Mouse (Mus musculus) CH12.LX (cell line): ENCODE data around the gene Dicer1. TPM values are rescaled to one million over a fixed set of nuclear protein-coding genes. Genes with fewer than 3 reads are reported as not detected.

Experiments used
- DNase-seq: peaks from one replicate; pipeline ENCODE4 v3.0.0-alpha.2; 2013; ENCODE audit errors: extremely low read depth
- H3K27ac ChIP-seq: 2 replicates; pipeline ENCODE4 v1.5.1; 2012; ENCODE audit warnings: low read depth, mild to moderate bottlenecking, control low read depth, moderate library complexity; ENCODE audit not compliant: insufficient read depth
- H3K27me3 ChIP-seq: replicated peaks from 2 replicates; pipeline ENCODE3; 2012; ENCODE audit warnings: inconsistent platforms
- H3K36me3 ChIP-seq, 2 experiments: replicated peaks in 1 of 2; 2 replicates each; pipeline versions ENCODE3 to v1.6.1; 2012; ENCODE audit warnings: inconsistent platforms in 1 of 2, low read length in 1 of 2, mild to moderate bottlenecking in 1 of 2, mixed read lengths in 1 of 2, moderate library complexity in 1 of 2; ENCODE audit not compliant: control insufficient read depth in 1 of 2, insufficient read depth in 1 of 2
- H3K4me1 ChIP-seq, 2 experiments: 2 replicates each; pipeline ENCODE4 v1.6.1; 2012; ENCODE audit warnings: inconsistent platforms in 1 of 2, moderate library complexity in 1 of 2; ENCODE audit not compliant: insufficient read depth in 2 of 2, control insufficient read depth in 1 of 2
- H3K4me2 ChIP-seq: 2 replicates; pipeline ENCODE4 v1.6.1; 2012; ENCODE audit warnings: low read depth, mild to moderate bottlenecking, control low read depth; ENCODE audit not compliant: poor library complexity, insufficient read depth, severe bottlenecking
- H3K4me3 ChIP-seq, 3 experiments: fragments of 150-350 bp in 1 of 3; sonication (generic) in 1 of 3; replicated peaks in 1 of 3; 2 replicates each; pipeline versions ENCODE3 to v1.5.1; 2011 to 2012; ENCODE audit warnings: low read depth in 2 of 3, low read length in 2 of 3, mild to moderate bottlenecking in 2 of 3, moderate library complexity in 2 of 3, control low read depth in 1 of 3, improper control_type of control experiment in 1 of 3, inconsistent platforms in 1 of 3, mixed read lengths in 1 of 3; ENCODE audit not compliant: poor library complexity in 1 of 3
- H3K79me2 ChIP-seq: replicated peaks from 2 replicates; pipeline ENCODE4 v1.6.1; 2012; ENCODE audit warnings: mild to moderate bottlenecking, moderate library complexity; ENCODE audit not compliant: control insufficient read depth, poor library complexity, insufficient read depth, severe bottlenecking; ENCODE audit errors: extremely low read depth
- H3K9ac ChIP-seq: 2 replicates; pipeline ENCODE4 v1.6.1; 2012; ENCODE audit warnings: low read depth, mild to moderate bottlenecking, control low read depth, moderate library complexity; ENCODE audit not compliant: insufficient read depth
- H3K9me3 ChIP-seq: replicated peaks from 2 replicates; pipeline ENCODE3; 2012; ENCODE audit warnings: low read length, inconsistent platforms, mixed read lengths
- BHLHE40 ChIP-seq: IDR thresholded peaks from 2 replicates; pipeline ENCODE4 v1.6.1; 2011; ENCODE audit warnings: mild to moderate bottlenecking, low read depth, low read length, improper control_type of control experiment
- CHD1 ChIP-seq: IDR thresholded peaks from 2 replicates; pipeline ENCODE4 v1.6.1; 2012; ENCODE audit warnings: low read depth, low read length, improper control_type of control experiment, inconsistent platforms
- ELF1 ChIP-seq: IDR thresholded peaks from 2 replicates; pipeline ENCODE4 v1.6.1; 2014; ENCODE audit warnings: low read depth, mild to moderate bottlenecking, inconsistent platforms, low read length, improper control_type of control experiment
- ETS1 ChIP-seq: conservative IDR thresholded peaks from 2 replicates; pipeline ENCODE4 v1.6.1; 2012; ENCODE audit warnings: low read depth, mild to moderate bottlenecking, inconsistent platforms, low read length, improper control_type of control experiment, moderate library complexity
- JUN ChIP-seq: IDR thresholded peaks from 2 replicates; pipeline ENCODE4 v1.6.1; 2011; ENCODE audit warnings: low read depth, mild to moderate bottlenecking, low read length, improper control_type of control experiment, moderate library complexity; ENCODE audit not compliant: insufficient read depth
- JUND ChIP-seq: conservative IDR thresholded peaks from 2 replicates; pipeline ENCODE4 v1.6.1; 2011; ENCODE audit warnings: low read depth, low read length, improper control_type of control experiment
- KAT2A ChIP-seq: IDR thresholded peaks from 2 replicates; pipeline ENCODE4 v1.6.1; 2012; ENCODE audit warnings: low read length, improper control_type of control experiment, inconsistent platforms; ENCODE audit not compliant: insufficient replicate concordance
- MAX ChIP-seq: IDR thresholded peaks from 2 replicates; pipeline ENCODE4 v1.6.1; 2011; ENCODE audit warnings: low read length, improper control_type of control experiment
- MEF2A ChIP-seq: IDR thresholded peaks from 2 replicates; pipeline ENCODE4 v1.6.1; 2014; ENCODE audit warnings: low read depth, mild to moderate bottlenecking, inconsistent platforms, low read length, improper control_type of control experiment, borderline replicate concordance
- MYC ChIP-seq: IDR thresholded peaks from 2 replicates; pipeline ENCODE4 v1.6.1; 2011; ENCODE audit warnings: low read depth, mild to moderate bottlenecking, improper control_type of control experiment, low read length
- NELFE ChIP-seq: IDR thresholded peaks from 2 replicates; pipeline ENCODE4 v1.6.1; 2011; ENCODE audit warnings: low read depth, low read length, improper control_type of control experiment
- NRF1 ChIP-seq: IDR thresholded peaks from 2 replicates; pipeline ENCODE4 v1.6.1; 2014; ENCODE audit warnings: low read depth, mild to moderate bottlenecking, inconsistent platforms, low read length, improper control_type of control experiment, moderate library complexity
- POLR2A ChIP-seq: IDR thresholded peaks from 2 replicates; pipeline ENCODE4 v1.6.1; 2011; ENCODE audit warnings: low read depth, mild to moderate bottlenecking, improper control_type of control experiment, low read length
- SIN3A ChIP-seq: IDR thresholded peaks from 2 replicates; pipeline ENCODE4 v1.6.1; 2012; ENCODE audit warnings: low read length, improper control_type of control experiment, inconsistent platforms
- TBP ChIP-seq: conservative IDR thresholded peaks from 2 replicates; pipeline ENCODE4 v1.6.1; 2011; ENCODE audit warnings: low read depth, low read length, improper control_type of control experiment
- UBTF ChIP-seq: IDR thresholded peaks from 2 replicates; pipeline ENCODE4 v1.6.1; 2012; ENCODE audit warnings: low read depth, mild to moderate bottlenecking, inconsistent platforms, low read length, improper control_type of control experiment, moderate library complexity
- USF1 ChIP-seq: IDR thresholded peaks from 2 replicates; pipeline ENCODE4 v1.6.1; 2014; ENCODE audit warnings: low read depth, mild to moderate bottlenecking, inconsistent platforms, low read length, improper control_type of control experiment
- ZC3H11A ChIP-seq: IDR thresholded peaks from 2 replicates; pipeline ENCODE4 v1.6.1; 2012; ENCODE audit warnings: low read depth, mild to moderate bottlenecking, inconsistent platforms, low read length, improper control_type of control experiment
- ZKSCAN1 ChIP-seq: IDR thresholded peaks from 2 replicates; pipeline ENCODE4 v1.6.1; 2012; ENCODE audit warnings: low read depth, inconsistent platforms, low read length, improper control_type of control experiment, borderline replicate concordance
- dilution Hi-C: fragments of 300-500 bp; cut with MboI; formaldehyde crosslinking; loops from 2 replicates; pipeline ENCODE4 v1.14.3; 2020; ENCODE audit warnings: low sequenced_read_pairs; ENCODE audit not compliant: extremely low pct_unique_long_range_greater_than_20kb, extremely low pct_ligation_motif_present
- in situ Hi-C: fragments of 300-500 bp; cut with MboI; formaldehyde crosslinking; loops from 3 replicates; pipeline ENCODE4 v1.14.3; 2019; ENCODE audit warnings: low sequenced_read_pairs, low pct_ligation_motif_present, low pct_unique_long_range_greater_than_20kb, mixed read lengths
- polyA plus RNA-seq: library from polyadenylated mRNA; unstranded; fragments of >175 nt; gene quantifications from 2 replicates; pipeline ENCODE4 v1.2.1, GENCODE M21; 2012; ENCODE audit warnings: low read depth; ENCODE audit not compliant: insufficient read length
- total RNA-seq, 2 experiments: library from RNA; depleted of rRNA; stranded (reverse); fragments of 300-350 nt in 1 of 2; fragments of >200 nt in 1 of 2; gene quantifications; 2 replicates each; pipeline ENCODE4 v1.2.3; 2012 to 2014

Dicer1 gene
- total and polyA plus RNA-seq, 3 experiments, result 22.0 to 41.1 (median 23.2) TPM

DNA sequence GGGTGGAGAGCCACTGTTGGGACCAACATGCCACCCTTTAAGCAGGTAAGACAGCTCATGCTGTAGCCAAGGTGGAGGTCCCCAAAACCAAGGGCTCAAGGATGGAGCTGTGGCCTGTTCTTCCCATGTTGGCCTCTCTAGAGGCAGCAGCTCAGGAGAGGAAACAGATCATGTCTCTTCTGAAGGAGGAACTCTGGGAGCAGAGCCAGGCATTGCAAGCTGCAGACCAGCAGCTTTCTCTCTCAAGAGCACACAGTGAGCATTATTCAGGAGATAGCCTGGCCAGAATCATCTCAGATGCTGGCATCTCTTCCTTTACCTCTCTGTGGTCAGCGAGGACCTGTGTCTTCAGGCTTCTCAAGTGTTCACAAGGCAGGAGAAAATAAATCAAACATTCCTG, 96.7 kb downstream of the Dicer1 start:
- Histone ChIP-seq H3K4me3 (no peak overlapping the region), H3K36me3 (no peaks in the 10 kb centered on the region), H3K9me3 (peaks cover 26% of the 10 kb centered on the region), H3K4me2 (no peak overlapping the region), H3K27me3 (peaks cover 60% of the 10 kb centered on the region), H3K9ac (no peak overlapping the region), H3K4me1 (peaks cover 0 to 6% of the 10 kb centered on the region in 2 experiments; a peak in 1 of 4 replicates), H3K79me2 (no peaks in the 10 kb centered on the region), H3K27ac (no peak overlapping the region)
- no peak for TF ChIP-seq CHD1
- TF ChIP-seq SIN3A, result no peak
- no peak for TF ChIP-seq UBTF
- TF ChIP-seq BHLHE40, result no peak
- no peak for TF ChIP-seq USF1
- no peak for TF ChIP-seq POLR2A
- TF ChIP-seq MEF2A, result no peak
- no peak for TF ChIP-seq NRF1
- TF ChIP-seq JUN, result no peak
- TF ChIP-seq MAX, result no peak
- TF ChIP-seq MYC, result no peak
- TF ChIP-seq ELF1, result no peak
- no peak for TF ChIP-seq KAT2A
- TF ChIP-seq ETS1, result no peak
- no peak for TF ChIP-seq TBP
- no peak for TF ChIP-seq NELFE
- dilution Hi-C loops (no loop called here), in situ Hi-C loops (no loop called here)
- DNase-seq, result no peak

DNA sequence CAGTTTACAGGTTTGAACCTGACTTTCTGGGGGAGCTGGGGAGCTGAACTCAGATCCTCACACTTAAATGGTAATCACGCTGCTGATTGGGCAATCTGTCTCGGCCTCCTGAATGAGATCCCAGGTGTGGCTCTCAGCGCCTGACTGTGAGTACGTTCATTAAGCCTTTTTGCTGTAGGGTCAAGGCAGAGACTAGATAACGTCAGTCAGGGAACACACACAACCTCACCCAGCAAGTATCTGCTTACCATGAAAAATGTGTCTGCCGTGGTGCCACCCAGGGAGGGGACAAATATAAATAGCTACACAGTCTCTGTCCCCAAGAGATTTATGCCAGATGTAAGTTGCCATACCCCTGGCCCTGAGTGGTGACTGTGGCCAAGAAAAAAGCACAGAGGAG, 99.7 kb downstream of the Dicer1 start:
- Histone ChIP-seq H3K79me2 (no peaks in the 10 kb centered on the region), H3K4me2 (no peak overlapping the region), H3K9ac (no peak overlapping the region), H3K4me3 (no peak overlapping the region), H3K4me1 (peaks cover 0 to 6% of the 10 kb centered on the region in 2 experiments; a peak in 1 of 4 replicates), H3K27me3 (peaks cover 63% of the 10 kb centered on the region), H3K36me3 (no peaks in the 10 kb centered on the region), H3K27ac (no peak overlapping the region), H3K9me3 (peaks cover 25% of the 10 kb centered on the region)
- dilution Hi-C loops, result no loop called here
- TF ChIP-seq NELFE (no peak), MEF2A (no peak), ZKSCAN1 (no peak), ZC3H11A (no peak), JUND (no peak), MYC (no peak)
- no peak for DNase-seq
- in situ Hi-C loops, result no loop called here
